Mouse (Mus musculus): Measurements from ENCODE around the gene Ubl3. TPM values are rescaled to one million over a fixed set of nuclear protein-coding genes. Genes with fewer than 3 reads are reported as not detected.

Ubl3 gene
- polyA plus RNA-seq, 1 experiment from 2014 or later: 15.4 TPM

GRCm38 (mm10) chr5:148502237-148502636 is 50.4 kb downstream of the Ubl3 start:
- H3K9ac ChIP-seq (ENCODE audit: low read depth, low read length): no peak overlapping the region
- H3K4me1 ChIP-seq (ENCODE audit: control insufficient read depth, low read depth, low read length): no peaks in the 10 kb centered on the region
- no peaks in the 10 kb centered on the region for H3K27me3 ChIP-seq (ENCODE audit: control insufficient read depth, insufficient read depth, low read depth, low read length)
- no peaks in the 10 kb centered on the region for H3K9me3 ChIP-seq (replicated peaks; ENCODE audit: control insufficient read depth, low read length)
- peaks cover 3% of the 10 kb centered on the region; the same call in 1 of the 2 replicates for H3K36me3 ChIP-seq (ENCODE audit: control insufficient read depth, insufficient read depth)
- H3K4me3 ChIP-seq (ENCODE audit: low read depth, low read length): no peak overlapping the region
- H3K4me2 ChIP-seq (ENCODE audit: low read depth, low read length): no peak overlapping the region
- 80% methylated on average over 6 of the region's 6 CpGs for WGBS (ENCODE audit: insufficient replicate concordance)
- H3K27ac ChIP-seq (ENCODE audit: low read length): no peak overlapping the region
- no peak for ATAC-seq (ENCODE audit: low read depth)

DNA sequence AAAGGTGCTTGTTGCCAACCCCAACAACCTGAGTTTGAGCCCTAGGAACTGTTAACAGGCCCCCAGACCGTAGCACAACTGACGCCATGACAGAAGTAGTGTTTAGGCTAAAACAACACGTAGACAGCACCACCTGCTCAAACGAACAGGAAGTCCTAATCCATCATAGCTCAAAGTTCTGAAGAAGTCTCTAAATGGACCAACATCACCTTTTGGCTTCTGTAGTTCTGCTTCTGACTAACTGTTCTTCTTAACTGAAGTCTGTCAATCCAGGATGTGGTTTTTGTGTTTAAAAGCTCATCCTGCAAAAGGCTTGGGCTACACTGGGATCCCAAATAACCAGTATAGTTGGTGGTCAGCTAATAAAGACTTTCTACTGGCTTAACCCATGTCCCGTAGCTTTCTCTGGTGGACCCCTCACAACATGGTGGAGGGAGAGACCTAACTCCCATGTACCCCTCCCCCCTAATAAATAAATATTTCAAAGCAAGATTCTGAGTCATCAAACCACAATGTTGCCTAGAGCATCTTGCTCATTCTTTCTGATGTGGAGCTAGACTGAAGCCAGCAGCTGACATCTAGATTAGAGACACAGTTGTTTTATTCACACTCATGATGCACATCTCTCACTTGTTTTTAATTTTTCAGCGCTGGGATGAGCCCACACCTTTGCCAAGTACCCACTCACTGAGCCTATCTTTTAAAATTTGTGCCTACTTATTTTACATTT is 51.2 kb downstream of the Ubl3 start:
- H3K9me3 ChIP-seq (replicated peaks; ENCODE audit: control insufficient read depth, low read length): no peaks in the 10 kb centered on the region

GRCm38 (mm10) chr5:148500516-148500915 is 52.1 kb downstream of the Ubl3 start:
- Histone ChIP-seq H3K4me3 (ENCODE audit: low read depth, low read length) (no peak overlapping the region), H3K4me2 (ENCODE audit: low read depth, low read length) (no peak overlapping the region), H3K9me3 (replicated peaks; ENCODE audit: control insufficient read depth, low read length) (no peaks in the 10 kb centered on the region), H3K27me3 (ENCODE audit: control insufficient read depth, insufficient read depth, low read depth, low read length) (no peaks in the 10 kb centered on the region), H3K27ac (ENCODE audit: low read length) (no peak overlapping the region), H3K9ac (ENCODE audit: low read depth, low read length) (no peak overlapping the region), H3K4me1 (ENCODE audit: control insufficient read depth, low read depth, low read length) (no peaks in the 10 kb centered on the region), H3K36me3 (ENCODE audit: control insufficient read depth, insufficient read depth) (peaks cover 3% of the 10 kb centered on the region; the same call in 1 of the 2 replicates)
- WGBS (ENCODE audit: insufficient replicate concordance): 64% methylated on average over 8 of the region's 8 CpGs
- no peak for ATAC-seq (ENCODE audit: low read depth)

More for the DNA sequence above, 51.2 kb downstream of the Ubl3 start:
- no peaks in the 10 kb centered on the region for H3K27me3 ChIP-seq (ENCODE audit: control insufficient read depth, insufficient read depth, low read depth, low read length)
- no peak overlapping the region for H3K27ac ChIP-seq (ENCODE audit: low read length)
- WGBS (ENCODE audit: insufficient replicate concordance): 57% methylated on average over 6 of the region's 6 CpGs
- no peak overlapping the region for H3K9ac ChIP-seq (ENCODE audit: low read depth, low read length)
- no peak overlapping the region for H3K4me2 ChIP-seq (ENCODE audit: low read depth, low read length)
- H3K4me3 ChIP-seq (ENCODE audit: low read depth, low read length): no peak overlapping the region
- H3K4me1 ChIP-seq (ENCODE audit: control insufficient read depth, low read depth, low read length): no peaks in the 10 kb centered on the region
- peaks cover 3% of the 10 kb centered on the region; the same call in 1 of the 2 replicates for H3K36me3 ChIP-seq (ENCODE audit: control insufficient read depth, insufficient read depth)
- no peak for ATAC-seq (ENCODE audit: low read depth)

GRCm38 (mm10) chr5:148499616-148500015 is 53.0 kb downstream of the Ubl3 start:
- no peak for ATAC-seq (ENCODE audit: low read depth)
- Histone ChIP-seq H3K27ac (ENCODE audit: low read length) (no peak overlapping the region), H3K4me3 (ENCODE audit: low read depth, low read length) (no peak overlapping the region), H3K4me2 (ENCODE audit: low read depth, low read length) (no peak overlapping the region), H3K9ac (ENCODE audit: low read depth, low read length) (no peak overlapping the region), H3K36me3 (ENCODE audit: control insufficient read depth, insufficient read depth) (no peaks in the 10 kb centered on the region), H3K4me1 (ENCODE audit: control insufficient read depth, low read depth, low read length) (no peaks in the 10 kb centered on the region), H3K27me3 (ENCODE audit: control insufficient read depth, insufficient read depth, low read depth, low read length) (no peaks in the 10 kb centered on the region), H3K9me3 (replicated peaks; ENCODE audit: control insufficient read depth, low read length) (no peaks in the 10 kb centered on the region)
- 49% methylated on average over 5 of the region's 5 CpGs for WGBS (ENCODE audit: insufficient replicate concordance)

GRCm38 (mm10) chr5:148495991-148496390 is 56.6 kb downstream of the Ubl3 start:
- H3K4me1 ChIP-seq (ENCODE audit: control insufficient read depth, low read depth, low read length): no peaks in the 10 kb centered on the region
- H3K9me3 ChIP-seq (replicated peaks; ENCODE audit: control insufficient read depth, low read length): no peaks in the 10 kb centered on the region
- ATAC-seq (ENCODE audit: low read depth): no peak
- H3K4me3 ChIP-seq (ENCODE audit: low read depth, low read length): no peak overlapping the region
- H3K27ac ChIP-seq (ENCODE audit: low read length): no peak overlapping the region
- no peak overlapping the region for H3K4me2 ChIP-seq (ENCODE audit: low read depth, low read length)
- no peaks in the 10 kb centered on the region for H3K27me3 ChIP-seq (ENCODE audit: control insufficient read depth, insufficient read depth, low read depth, low read length)
- no peak overlapping the region for H3K9ac ChIP-seq (ENCODE audit: low read depth, low read length)
- 68% methylated on average over 6 of the region's 6 CpGs for WGBS (ENCODE audit: insufficient replicate concordance)
- no peaks in the 10 kb centered on the region for H3K36me3 ChIP-seq (ENCODE audit: control insufficient read depth, insufficient read depth)

DNA sequence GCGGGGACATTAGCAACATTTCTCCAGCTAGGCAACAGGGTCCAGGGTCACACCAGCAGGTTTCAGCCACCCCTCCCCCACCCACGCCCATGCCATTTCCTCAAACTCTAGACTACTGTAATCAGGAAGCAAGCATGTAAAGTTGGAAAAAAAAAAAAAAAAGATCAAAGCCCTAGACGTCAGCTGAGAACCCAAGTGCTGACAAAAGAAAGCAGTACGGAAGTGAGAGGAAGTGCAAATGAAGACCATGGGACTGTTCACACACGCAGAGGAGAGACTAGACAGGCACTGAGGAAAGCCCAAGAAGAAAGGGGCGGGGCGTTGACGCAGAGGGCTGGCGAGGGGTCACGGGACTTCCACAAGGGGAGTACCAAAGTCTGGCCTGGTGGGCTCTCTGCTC is 57.4 kb downstream of the Ubl3 start:
- no peaks in the 10 kb centered on the region for H3K4me1 ChIP-seq (ENCODE audit: control insufficient read depth, low read depth, low read length)
- 16% methylated on average over 10 of the region's 10 CpGs for WGBS (ENCODE audit: insufficient replicate concordance)
- no peaks in the 10 kb centered on the region for H3K27me3 ChIP-seq (ENCODE audit: control insufficient read depth, insufficient read depth, low read depth, low read length)
- H3K36me3 ChIP-seq (ENCODE audit: control insufficient read depth, insufficient read depth): no peaks in the 10 kb centered on the region
- H3K9me3 ChIP-seq (replicated peaks; ENCODE audit: control insufficient read depth, low read length): no peaks in the 10 kb centered on the region
- H3K4me2 ChIP-seq (ENCODE audit: low read depth, low read length): 0 out of 2 replicates have a peak overlapping the region, but pooled peaks have one; percentile 3
- H3K27ac ChIP-seq (ENCODE audit: low read length): no peak overlapping the region
- no peak overlapping the region for H3K9ac ChIP-seq (ENCODE audit: low read depth, low read length)
- no peak overlapping the region for H3K4me3 ChIP-seq (ENCODE audit: low read depth, low read length)
- ATAC-seq (ENCODE audit: low read depth): peak; percentile 61; the same call in 1 of the 2 replicates

DNA sequence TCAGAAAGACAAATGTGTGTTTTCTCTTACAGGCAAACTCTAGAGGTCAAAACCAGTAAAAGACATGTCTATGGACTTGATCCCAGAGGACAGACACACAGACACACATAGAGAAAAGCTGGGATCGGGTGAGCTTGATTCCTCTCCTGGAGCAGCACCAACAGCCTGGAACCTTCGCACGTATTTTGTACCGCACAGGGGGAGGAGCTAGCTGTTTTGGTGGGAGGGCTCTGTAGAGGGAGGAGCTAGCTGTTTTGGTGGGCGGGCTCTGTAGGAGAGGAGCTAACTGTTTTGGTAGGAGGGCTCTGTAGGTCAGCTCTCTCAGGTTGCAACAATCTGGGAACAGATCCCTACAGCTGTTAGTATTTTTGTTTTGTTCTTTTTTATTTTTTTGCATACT is 58.3 kb downstream of the Ubl3 start:
- Histone ChIP-seq H3K27ac (ENCODE audit: low read length) (no peak overlapping the region), H3K4me2 (ENCODE audit: low read depth, low read length) (no peak overlapping the region), H3K4me1 (ENCODE audit: control insufficient read depth, low read depth, low read length) (no peaks in the 10 kb centered on the region), H3K9ac (ENCODE audit: low read depth, low read length) (no peak overlapping the region), H3K4me3 (ENCODE audit: low read depth, low read length) (no peak overlapping the region), H3K36me3 (ENCODE audit: control insufficient read depth, insufficient read depth) (no peaks in the 10 kb centered on the region), H3K27me3 (ENCODE audit: control insufficient read depth, insufficient read depth, low read depth, low read length) (no peaks in the 10 kb centered on the region), H3K9me3 (replicated peaks; ENCODE audit: control insufficient read depth, low read length) (no peaks in the 10 kb centered on the region)
- ATAC-seq (ENCODE audit: low read depth): no peak
- WGBS (ENCODE audit: insufficient replicate concordance): 59% methylated on average over 5 of the region's 5 CpGs

- H3K36me3 ChIP-seq (ENCODE audit: control insufficient read depth, insufficient read depth): no peaks in the 10 kb centered on the region
- 57% methylated on average over 4 of the region's 4 CpGs for WGBS (ENCODE audit: insufficient replicate concordance)
- no peak for ATAC-seq (ENCODE audit: low read depth)
- H3K4me2 ChIP-seq (ENCODE audit: low read depth, low read length): no peak overlapping the region
- H3K27me3 ChIP-seq (ENCODE audit: control insufficient read depth, insufficient read depth, low read depth, low read length): no peaks in the 10 kb centered on the region
- H3K4me3 ChIP-seq (ENCODE audit: low read depth, low read length): no peak overlapping the region
- H3K27ac ChIP-seq (ENCODE audit: low read length): no peak overlapping the region
- no peaks in the 10 kb centered on the region for H3K4me1 ChIP-seq (ENCODE audit: control insufficient read depth, low read depth, low read length)
- no peaks in the 10 kb centered on the region for H3K9me3 ChIP-seq (replicated peaks; ENCODE audit: control insufficient read depth, low read length)
- no peak overlapping the region for H3K9ac ChIP-seq (ENCODE audit: low read depth, low read length)
These were observed 59.6 kb downstream of the Ubl3 start for GRCm38 (mm10) chr5:148493025-148493424.

GRCm38 (mm10) chr5:148490391-148490790 is 62.2 kb downstream of the Ubl3 start:
- no peak overlapping the region for H3K4me3 ChIP-seq (ENCODE audit: low read depth, low read length)
- no peak overlapping the region for H3K9ac ChIP-seq (ENCODE audit: low read depth, low read length)
- H3K27ac ChIP-seq (ENCODE audit: low read length): no peak overlapping the region
- 53% methylated on average over 3 of the region's 3 CpGs for WGBS (ENCODE audit: insufficient replicate concordance)
- H3K9me3 ChIP-seq (replicated peaks; ENCODE audit: control insufficient read depth, low read length): no peaks in the 10 kb centered on the region
- no peak overlapping the region for H3K4me2 ChIP-seq (ENCODE audit: low read depth, low read length)
- H3K36me3 ChIP-seq (ENCODE audit: control insufficient read depth, insufficient read depth): no peaks in the 10 kb centered on the region
- no peaks in the 10 kb centered on the region for H3K4me1 ChIP-seq (ENCODE audit: control insufficient read depth, low read depth, low read length)
- ATAC-seq (ENCODE audit: low read depth): no peak
- no peaks in the 10 kb centered on the region for H3K27me3 ChIP-seq (ENCODE audit: control insufficient read depth, insufficient read depth, low read depth, low read length)

Data from liver, embryonic 16.5 days (tissue).